Mouse (Mus musculus) forebrain, postnatal 0 days (tissue): Measurements from ENCODE around the gene Vmn1r85. TPM values are rescaled to one million over a fixed set of nuclear protein-coding genes. Genes with fewer than 3 reads are reported as not detected.

Experiments
- ATAC-seq: fragments of 200-750 bp; cut with Nextera tagmentation; 2 replicates; pipeline ENCODE4 v1.8.0; 2017; ENCODE audit warnings: mild to moderate bottlenecking, moderate library complexity
- DNase-seq: peaks from one replicate; pipeline ENCODE4 v3.0.0-alpha.2; 2015
- H3K27ac ChIP-seq: fragments of 300-500 bp; sonication (generic); 2 replicates; pipeline ENCODE4 v1.5.1; 2014; ENCODE audit warnings: low read depth, mild to moderate bottlenecking, antibody characterized with exemption, low read length, moderate library complexity, mixed read lengths
- H3K27me3 ChIP-seq: fragments of 300-500 bp; sonication (generic); 2 replicates; pipeline ENCODE4 v1.6.1; 2014; ENCODE audit warnings: mild to moderate bottlenecking, low read length, mixed read lengths; ENCODE audit not compliant: insufficient read depth
- H3K36me3 ChIP-seq: fragments of 300-500 bp; sonication (generic); 2 replicates; pipeline ENCODE4 v1.6.1; 2014; ENCODE audit warnings: mild to moderate bottlenecking, moderate library complexity; ENCODE audit not compliant: insufficient read depth
- H3K4me1 ChIP-seq: fragments of 300-500 bp; sonication (generic); 2 replicates; pipeline ENCODE4 v1.6.1; 2014; ENCODE audit warnings: antibody characterized with exemption; ENCODE audit not compliant: insufficient read depth
- H3K4me2 ChIP-seq: fragments of 300-500 bp; sonication (generic); 2 replicates; pipeline ENCODE4 v1.6.1; 2014; ENCODE audit warnings: low read depth, mild to moderate bottlenecking, moderate library complexity
- H3K4me3 ChIP-seq: fragments of 300-500 bp; sonication (generic); 2 replicates; pipeline ENCODE4 v1.5.1; 2014; ENCODE audit warnings: low read depth, low read length, mixed read lengths
- H3K9ac ChIP-seq: fragments of 300-500 bp; sonication (generic); 2 replicates; pipeline ENCODE4 v1.6.1; 2014; ENCODE audit warnings: mild to moderate bottlenecking
- H3K9me3 ChIP-seq: fragments of 300-500 bp; sonication (generic); 2 replicates; pipeline ENCODE4 v1.6.1; 2016; ENCODE audit warnings: low read length
- CTCF ChIP-seq: sonication (generic); IDR thresholded peaks from 2 replicates; pipeline ENCODE4 v1.5.1; 2016; ENCODE audit warnings: antibody characterized with exemption, control low read depth, low read depth
- WGBS: fragments of 180-500 bp; shearing (Covaris S2); extraction: QIAGEN DNeasy Blood & Tissue Kit; methylation state at CpG from one replicate; pipeline ENCODE4 v1.1.7; 2014; 5-methylcytosine and 5-hydroxymethylcytosine counted together
- polyA plus RNA-seq: library from polyadenylated mRNA; unstranded; fragments of >200 nt; fragmentation: Nextera tagmentation; extraction: Ambion mirVana; gene quantifications from 2 replicates; pipeline ENCODE4 v1.2.1, GENCODE M21; 2015
- total RNA-seq: library from RNA; depleted of rRNA; stranded (reverse); fragments of >200 nt; gene quantifications from 2 replicates; pipeline ENCODE4 v1.2.3, GENCODE M21; 2014

Gene Vmn1r85
- total and polyA plus RNA-seq, 2 experiments from 2014 or later = 0.12 to 0.14 TPM

DNA sequence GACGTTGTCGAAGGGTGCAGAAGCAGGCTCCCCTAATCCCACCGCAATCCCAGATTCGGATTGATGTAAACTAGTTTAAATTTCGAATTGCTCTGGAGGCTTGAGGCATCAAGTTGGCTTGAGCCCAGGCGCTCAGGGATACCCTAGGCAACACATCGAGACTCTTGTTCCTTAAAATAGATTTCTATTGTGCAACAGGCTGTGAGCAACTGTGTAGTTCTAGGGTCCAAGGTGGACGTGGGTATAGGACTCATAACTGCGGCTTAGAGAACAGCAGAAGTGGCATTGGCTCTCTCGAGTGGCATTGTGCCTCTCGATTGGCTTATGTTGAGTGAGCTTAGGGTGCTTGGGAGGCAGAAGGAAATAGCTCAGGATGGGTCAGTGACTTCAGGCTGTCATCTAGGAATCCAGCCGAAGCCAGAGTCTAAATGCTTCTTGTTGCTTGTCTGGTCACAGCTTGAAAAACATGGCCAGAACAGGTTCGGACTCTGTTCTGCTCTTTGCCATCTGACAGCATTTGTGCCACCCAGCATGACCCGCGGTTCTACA, 56.3 kb downstream of the Vmn1r85 start:
- no peak for DNase-seq
- TF ChIP-seq CTCF = no peak
- Histone ChIP-seq H3K9ac (peak overlapping the region; percentile 94), H3K9me3 (no peaks in the 10 kb centered on the region), H3K27me3 (0 out of 2 replicates have a peak, but pooled peaks cover 4% of the 10 kb centered on the region), H3K4me2 (peak overlapping the region; percentile 75), H3K4me3 (peak overlapping the region; percentile 90), H3K36me3 (peaks cover 18% of the 10 kb centered on the region), H3K4me1 (peaks cover 16% of the 10 kb centered on the region), H3K27ac (peak overlapping the region; percentile 99)
- no peak for ATAC-seq
- 21% methylated on average over 15 of the region's 15 CpGs for WGBS

DNA sequence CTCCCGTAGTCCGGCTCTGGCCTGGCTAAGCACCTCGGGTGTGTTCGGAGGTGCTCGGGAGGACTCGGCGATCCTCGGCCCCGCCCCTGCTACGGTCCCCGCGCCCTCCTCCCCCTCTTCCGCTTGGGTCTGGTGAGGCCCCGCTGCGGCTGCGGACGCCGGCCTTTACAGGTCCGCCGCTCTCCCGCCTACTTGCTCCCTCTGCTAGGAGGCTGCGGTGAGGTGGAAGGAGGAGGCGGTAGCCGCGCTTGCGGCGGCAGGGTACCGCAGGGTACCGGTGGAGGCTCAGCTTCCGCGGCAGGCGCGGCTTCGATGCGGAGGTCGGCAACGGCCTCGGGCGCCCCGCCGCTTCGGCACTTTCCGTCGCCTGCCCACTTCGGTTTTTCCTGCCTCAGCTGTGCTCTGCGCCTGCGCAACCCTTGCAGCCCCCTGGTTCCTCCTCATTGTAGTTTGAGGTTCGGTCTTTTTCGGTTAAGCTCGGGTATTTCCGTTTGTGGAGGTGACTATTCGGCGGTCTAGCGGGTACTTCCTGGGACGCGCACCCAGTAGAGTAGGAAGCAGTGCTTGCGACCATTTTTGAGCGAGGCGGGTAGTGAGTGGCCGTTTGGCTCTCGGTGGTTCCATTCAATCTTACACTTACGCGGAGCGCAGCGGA, 56.9 kb downstream of the Vmn1r85 start, which contains the start of gene Ube2m:
Ube2m (minus strand) TSS at position 375 of the 655 bp plus-strand sequence.
- H3K9ac ChIP-seq = peak within 1 kb of the TSS; percentile 94
- peak within 1 kb of the TSS; percentile 75 for H3K4me2 ChIP-seq
- H3K4me3 ChIP-seq = peak within 1 kb of the TSS; percentile 90
- peak; percentile 91 for ATAC-seq
- under 1% methylated on average over 64 of the region's 65 CpGs for WGBS
- no peak; the same call in 1 of the 2 replicates for TF ChIP-seq CTCF
- 0 out of 2 replicates have a peak, but pooled peaks cover 4% of the 10 kb centered on the region for H3K27me3 ChIP-seq
- DNase-seq = peak; percentile 100
- peak within 1 kb of the TSS; percentile 99 for H3K27ac ChIP-seq
- H3K36me3 ChIP-seq = peaks cover 21% of the 10 kb centered on the region
- peaks cover 21% of the 10 kb centered on the region for H3K4me1 ChIP-seq
- no peaks in the 10 kb centered on the region for H3K9me3 ChIP-seq

DNA sequence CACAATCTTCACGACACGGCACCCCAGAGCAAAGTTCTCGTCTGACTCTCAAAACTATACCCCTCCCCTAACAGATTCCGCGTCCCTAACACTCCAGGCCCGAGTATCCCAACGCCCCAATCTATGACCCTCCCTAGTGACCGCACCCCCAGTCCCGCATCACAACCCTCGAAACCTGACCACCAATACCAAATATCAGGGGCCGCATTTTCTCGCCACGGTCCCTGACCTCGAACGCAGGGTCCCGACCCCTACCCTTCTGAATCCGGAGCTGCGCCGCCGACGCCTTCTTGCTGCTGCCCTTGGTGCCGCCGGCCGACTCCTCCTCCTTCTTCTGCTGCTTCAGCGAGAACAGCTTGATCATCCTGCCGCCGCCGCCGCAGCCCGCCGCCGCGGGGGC, 57.6 kb downstream of the Vmn1r85 start:
- Histone ChIP-seq H3K27me3 (no peaks in the 10 kb centered on the region), H3K9me3 (no peaks in the 10 kb centered on the region), H3K9ac (peak overlapping the region; percentile 94), H3K27ac (peak overlapping the region; percentile 99), H3K4me1 (peaks cover 21% of the 10 kb centered on the region), H3K4me3 (peak overlapping the region; percentile 90), H3K36me3 (peaks cover 27% of the 10 kb centered on the region), H3K4me2 (peak overlapping the region; percentile 75)
- TF ChIP-seq CTCF = no peak
- WGBS = under 1% methylated on average over 31 of the region's 33 CpGs
- DNase-seq (no peak), ATAC-seq (no peak)

DNA sequence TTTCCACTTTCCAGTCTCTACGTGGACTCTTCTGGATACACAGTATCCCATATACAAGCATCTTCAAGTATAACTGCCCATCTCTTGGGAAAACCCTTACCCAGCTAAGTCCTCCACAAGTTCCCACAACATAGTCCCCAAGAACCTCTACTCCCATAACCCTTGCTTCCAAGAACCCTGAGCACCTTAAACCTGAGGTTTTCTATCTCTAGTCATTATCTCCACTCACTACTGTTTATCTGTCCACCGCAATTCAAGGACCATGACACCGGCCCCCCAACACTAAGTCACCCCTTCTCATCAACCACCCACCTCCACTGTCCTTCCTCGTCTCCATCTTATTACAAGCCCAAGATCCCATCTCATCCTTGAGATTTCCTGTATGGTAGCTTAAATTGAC, 58.2 kb downstream of the Vmn1r85 start:
- H3K36me3 ChIP-seq = peaks cover 32% of the 10 kb centered on the region
- TF ChIP-seq CTCF = no peak
- H3K27ac ChIP-seq = no peak overlapping the region; the same call in 1 of the 2 replicates
- no peaks in the 10 kb centered on the region for H3K9me3 ChIP-seq
- ATAC-seq (no peak), DNase-seq (no peak)
- H3K4me2 ChIP-seq = peak overlapping the region; percentile 75
- peak overlapping the region; percentile 90 for H3K4me3 ChIP-seq
- H3K9ac ChIP-seq = peak overlapping the region; percentile 94
- H3K27me3 ChIP-seq = no peaks in the 10 kb centered on the region
- WGBS = 57% methylated on average over 4 of the region's 4 CpGs
- H3K4me1 ChIP-seq = peaks cover 21% of the 10 kb centered on the region

- H3K36me3 ChIP-seq = peaks cover 46% of the 10 kb centered on the region
- H3K4me2 ChIP-seq = peak overlapping the region; percentile 90
- WGBS = 81% methylated on average over 17 of the region's 17 CpGs
- no peak overlapping the region for H3K9ac ChIP-seq
- TF ChIP-seq CTCF = no peak; the same call in 1 of the 2 replicates
- H3K9me3 ChIP-seq = no peaks in the 10 kb centered on the region
- no peaks in the 10 kb centered on the region for H3K27me3 ChIP-seq
- no peak overlapping the region for H3K4me3 ChIP-seq
- no peak for DNase-seq
- H3K27ac ChIP-seq = peak overlapping the region; percentile 64
- peaks cover 21% of the 10 kb centered on the region for H3K4me1 ChIP-seq
- ATAC-seq = no peak
These were observed 59.6 kb downstream of the Vmn1r85 start for GRCm38 (mm10) chr7:13035211-13035855.

- peaks cover 21% of the 10 kb centered on the region for H3K4me1 ChIP-seq
- peak within 1 kb of the TSS; percentile 90 for H3K4me2 ChIP-seq
- H3K9ac ChIP-seq = peak within 1 kb of the TSS; percentile 76
- peak; percentile 81 for ATAC-seq
- H3K36me3 ChIP-seq = peaks cover 55% of the 10 kb centered on the region
- H3K27ac ChIP-seq = peak within 1 kb of the TSS; percentile 91
- TF ChIP-seq CTCF = no peak
- WGBS = under 1% methylated on average over 45 of the region's 45 CpGs
- peak within 1 kb of the TSS; percentile 50 for H3K4me3 ChIP-seq
- H3K27me3 ChIP-seq = no peaks in the 10 kb centered on the region
- H3K9me3 ChIP-seq = no peaks in the 10 kb centered on the region
- DNase-seq = peak; percentile 98
These were observed 60.6 kb downstream of the Vmn1r85 start, which contains the start of gene Chmp2a for GRCm38 (mm10) chr7:13034148-13034977. Chmp2a (minus strand) TSS chr7:13034807.
